Mouse (Mus musculus) right cerebral cortex, postnatal 10 days (tissue): Measurements from ENCODE around the gene Slc1a5.

Source experiments
- DNase-seq, 2 experiments: peaks; one replicate each; pipeline ENCODE4 v3.0.0; 2021; ENCODE audit warnings: low spot score in 2 of 2

Gene Slc1a5

GRCm38 (mm10) chr7:16780825-16781554 is at the start of gene Slc1a5:
TSS of gene Slc1a5 (plus strand) at chr7:16781340.
- peak; percentile 79 to 82 for DNase-seq

- DNase-seq, result no peak
Measured at GRCm38 (mm10) chr7:16731893-16732422, 49.2 kb upstream of the Slc1a5 start.

GRCm38 (mm10) chr7:16737606-16738072 is 43.5 kb upstream of the Slc1a5 start:
- DNase-seq, result no peak

- peak; percentile 99 for DNase-seq
Measured at GRCm38 (mm10) chr7:16738073-16738696, 43.0 kb upstream of the Slc1a5 start, which contains the start of gene Ap2s1. TSS of gene Ap2s1 (plus strand) at chr7:16738410.

- DNase-seq, result no peak
Measured at GRCm38 (mm10) chr7:16739056-16739604, 42.0 kb upstream of the Slc1a5 start.

- DNase-seq, result no peak
Measured at GRCm38 (mm10) chr7:16745373-16745772, 35.8 kb upstream of the Slc1a5 start.

- peak; percentile 57 to 70 for DNase-seq
Measured at GRCm38 (mm10) chr7:16746093-16746492, 35.0 kb upstream of the Slc1a5 start.

GRCm38 (mm10) chr7:16747656-16748055 is 33.5 kb upstream of the Slc1a5 start:
- DNase-seq, result no peak

- DNase-seq, result no peak
Measured at GRCm38 (mm10) chr7:16752016-16752415, 29.1 kb upstream of the Slc1a5 start.

- no peak for DNase-seq
Measured at GRCm38 (mm10) chr7:16755362-16756017, 25.6 kb upstream of the Slc1a5 start.

GRCm38 (mm10) chr7:16758872-16759574 is 22.1 kb upstream of the Slc1a5 start:
- DNase-seq, result peak in 1 of 2 experiments; percentile 74

GRCm38 (mm10) chr7:16760292-16760691 is 20.8 kb upstream of the Slc1a5 start:
- DNase-seq, result no peak

GRCm38 (mm10) chr7:16761005-16761481 is 20.1 kb upstream of the Slc1a5 start:
- no peak for DNase-seq

GRCm38 (mm10) chr7:16761630-16762029 is 19.5 kb upstream of the Slc1a5 start:
- no peak for DNase-seq

- no peak for DNase-seq
Measured at GRCm38 (mm10) chr7:16763463-16764218, 17.5 kb upstream of the Slc1a5 start.

GRCm38 (mm10) chr7:16766443-16766842 is 14.7 kb upstream of the Slc1a5 start:
- DNase-seq, result no peak

- no peak for DNase-seq
Measured at GRCm38 (mm10) chr7:16775888-16776287, 5.3 kb upstream of the Slc1a5 start.

- DNase-seq, result no peak
Measured at GRCm38 (mm10) chr7:16780076-16780475, 1.1 kb upstream of the Slc1a5 start.

GRCm38 (mm10) chr7:16781555-16781815 is 345 bp downstream of the Slc1a5 start:
- no peak for DNase-seq

- DNase-seq, result peak in 1 of 2 experiments; percentile 37
Measured at GRCm38 (mm10) chr7:16781816-16782554, 845 bp downstream of the Slc1a5 start.
